Mouse (Mus musculus) 3T3-L1 (cell line): ENCODE measurements around the gene Rtl5.

Source experiments
- DNase-seq: peaks from one replicate; pipeline ENCODE4 v3.0.0-alpha.2; 2015; ENCODE audit warnings: low read depth, low spot score

Rtl5 gene

GRCm38 (mm10) chrX:102066134-102066533 is 5.0 kb downstream of the Rtl5 start:
- DNase-seq, result peak; percentile 81

GRCm38 (mm10) chrX:102065213-102065775 is 5.8 kb downstream of the Rtl5 start:
- no peak for DNase-seq

- no peak for DNase-seq
Measured at GRCm38 (mm10) chrX:102064062-102064461, 7.0 kb downstream of the Rtl5 start.

- peak; percentile 86 for DNase-seq
Measured at GRCm38 (mm10) chrX:102060891-102061290, 10.2 kb downstream of the Rtl5 start.

DNA sequence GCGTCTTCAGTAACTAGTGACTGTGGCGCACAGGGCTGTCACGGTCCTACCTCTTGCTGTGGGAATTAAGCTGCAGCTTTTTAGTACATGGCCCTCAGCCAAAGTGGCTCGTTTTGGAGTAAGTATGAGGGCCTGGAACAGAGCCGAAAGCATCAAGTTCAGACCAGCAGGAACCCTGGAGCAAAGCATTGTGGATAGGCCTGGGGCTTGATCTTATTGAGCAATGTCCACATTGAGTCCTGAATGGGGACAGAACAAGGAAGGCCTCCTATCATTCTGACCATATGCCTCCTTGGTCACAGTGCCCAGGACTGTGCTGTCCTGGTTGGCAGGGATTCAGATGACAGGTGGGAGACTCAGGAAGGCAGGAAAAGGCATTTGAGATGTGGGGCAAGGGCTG is 10.9 kb downstream of the Rtl5 start:
- peak; percentile 30 for DNase-seq

DNA sequence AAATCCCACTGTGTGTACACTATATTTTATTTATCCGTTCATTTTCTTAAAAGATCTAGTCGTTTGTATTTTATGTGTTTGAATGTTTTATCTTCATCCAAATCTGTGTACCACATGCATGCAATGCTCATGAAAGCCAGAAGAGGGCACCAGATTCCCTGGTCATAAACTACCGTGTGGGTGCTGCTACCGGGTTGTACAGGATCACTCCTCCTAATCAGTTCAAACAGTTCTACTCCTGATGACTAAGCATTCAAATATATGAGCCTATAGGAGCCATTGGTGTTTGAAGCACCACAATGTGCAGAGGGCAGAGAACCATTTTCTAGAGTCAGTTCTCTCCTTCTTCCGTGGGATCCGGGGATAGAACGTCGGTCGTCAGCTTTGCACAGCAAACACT is 11.7 kb downstream of the Rtl5 start:
- DNase-seq, result peak; percentile 57

DNA sequence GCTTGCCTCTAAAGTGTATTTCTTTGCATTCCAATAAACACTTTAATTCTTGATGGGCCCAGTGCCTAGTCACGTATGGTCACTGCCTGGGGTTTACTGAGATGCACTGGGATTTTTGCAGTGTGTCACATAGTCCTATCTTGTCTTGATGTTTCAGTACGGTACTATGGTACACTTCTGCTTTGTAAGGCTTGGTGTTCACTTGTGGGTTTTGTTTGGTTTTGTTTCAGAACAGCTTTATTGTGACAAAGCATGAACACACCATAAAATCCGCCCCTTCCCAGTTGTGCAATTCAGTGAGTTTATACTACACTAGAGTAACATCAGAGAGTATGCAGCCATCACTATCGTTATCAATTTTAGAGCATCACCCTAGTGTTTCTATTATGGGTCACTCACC is 17.1 kb downstream of the Rtl5 start:
- DNase-seq, result no peak

DNA sequence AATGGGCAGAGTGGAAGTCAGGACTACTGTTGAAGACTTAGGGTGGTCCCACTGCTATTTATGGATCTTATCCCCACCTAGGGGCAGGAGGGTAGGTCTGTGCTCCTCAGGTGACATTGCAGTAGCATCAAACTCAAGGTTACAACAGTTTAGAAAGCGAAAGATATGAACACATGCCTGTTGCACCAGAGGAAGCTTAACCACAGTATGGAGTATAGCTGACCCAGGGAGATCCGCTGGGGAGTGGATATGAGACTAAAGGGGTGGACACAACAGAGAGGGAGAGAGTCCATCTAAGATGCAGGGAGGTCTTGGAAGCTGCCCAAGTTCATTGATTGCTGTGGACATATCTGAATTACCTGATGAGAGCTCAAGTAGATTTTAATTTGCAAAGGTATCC is 17.7 kb downstream of the Rtl5 start:
- DNase-seq, result no peak

DNA sequence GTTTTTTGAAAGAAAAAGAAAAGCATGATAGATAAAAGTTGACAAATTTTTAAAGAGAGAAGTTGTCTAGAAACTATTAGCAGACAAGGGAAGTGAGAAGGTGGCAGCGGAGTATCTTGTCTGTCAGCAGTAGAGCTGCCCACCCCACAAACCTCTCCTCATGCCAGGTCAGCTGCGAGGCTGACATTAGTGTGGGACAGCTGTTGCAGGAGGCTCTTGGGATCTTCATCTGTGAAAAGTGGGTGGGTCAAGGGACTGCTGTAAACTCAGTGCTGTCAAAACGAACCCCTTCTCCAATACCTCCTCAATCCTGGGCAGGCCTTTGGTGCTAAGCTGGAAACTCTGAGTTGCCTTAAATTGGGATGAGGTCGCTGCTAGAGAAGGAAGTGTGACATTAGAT is 19.9 kb downstream of the Rtl5 start:
- DNase-seq, result no peak

- no peak for DNase-seq
Measured at GRCm38 (mm10) chrX:102050552-102050951, 20.6 kb downstream of the Rtl5 start.

- DNase-seq, result no peak
Measured at GRCm38 (mm10) chrX:102042386-102042785, 28.7 kb downstream of the Rtl5 start.

- no peak for DNase-seq
Measured at GRCm38 (mm10) chrX:102041562-102041961, 29.5 kb downstream of the Rtl5 start.

DNA sequence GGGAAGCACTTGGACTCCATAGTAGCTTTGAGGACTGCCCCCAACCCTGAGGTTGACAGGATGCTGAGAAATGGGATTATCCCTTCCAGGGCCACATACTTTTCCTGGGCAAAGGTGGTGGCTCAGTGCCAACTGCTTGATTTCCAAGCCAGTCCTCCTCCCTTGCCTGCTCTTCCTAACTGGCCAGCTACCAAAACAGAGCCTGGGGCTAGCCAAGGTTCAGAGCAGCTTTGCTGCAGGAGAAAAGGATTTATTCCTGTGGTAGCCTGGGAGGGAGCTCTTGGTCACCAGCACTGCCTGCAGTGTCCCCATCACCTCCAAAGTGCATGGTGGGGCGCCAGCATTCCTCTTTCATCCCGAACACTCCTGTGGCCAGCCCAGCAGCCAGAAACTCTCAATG is 33.6 kb downstream of the Rtl5 start:
- DNase-seq, result peak; percentile 58

- DNase-seq, result no peak
Measured at GRCm38 (mm10) chrX:102036866-102037361, 34.2 kb downstream of the Rtl5 start.

GRCm38 (mm10) chrX:102035671-102036070 is 35.4 kb downstream of the Rtl5 start:
- no peak for DNase-seq

DNA sequence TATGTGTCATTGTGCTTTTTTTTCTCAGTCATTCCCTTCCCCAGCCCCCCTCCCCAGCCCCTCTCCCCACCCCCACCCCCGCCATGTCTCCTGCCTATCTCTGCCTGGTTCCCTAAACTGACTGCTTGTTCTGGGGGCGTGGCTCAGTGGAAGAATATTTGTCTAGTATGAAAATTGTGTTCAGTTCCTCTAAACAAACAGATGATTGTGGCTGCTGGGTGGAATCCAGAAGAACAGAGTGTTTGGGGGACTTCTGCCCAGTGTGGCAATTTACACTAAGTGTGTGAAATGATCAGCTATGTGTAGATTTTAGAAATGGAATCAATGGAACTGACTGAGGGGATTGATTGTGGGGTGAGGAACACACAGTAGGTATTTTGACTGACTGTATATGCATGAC is 37.5 kb downstream of the Rtl5 start:
- no peak for DNase-seq

- DNase-seq, result no peak
Measured at GRCm38 (mm10) chrX:102032431-102032830, 38.7 kb downstream of the Rtl5 start.

- DNase-seq, result no peak
Measured at GRCm38 (mm10) chrX:102031851-102032250, 39.3 kb downstream of the Rtl5 start.

DNA sequence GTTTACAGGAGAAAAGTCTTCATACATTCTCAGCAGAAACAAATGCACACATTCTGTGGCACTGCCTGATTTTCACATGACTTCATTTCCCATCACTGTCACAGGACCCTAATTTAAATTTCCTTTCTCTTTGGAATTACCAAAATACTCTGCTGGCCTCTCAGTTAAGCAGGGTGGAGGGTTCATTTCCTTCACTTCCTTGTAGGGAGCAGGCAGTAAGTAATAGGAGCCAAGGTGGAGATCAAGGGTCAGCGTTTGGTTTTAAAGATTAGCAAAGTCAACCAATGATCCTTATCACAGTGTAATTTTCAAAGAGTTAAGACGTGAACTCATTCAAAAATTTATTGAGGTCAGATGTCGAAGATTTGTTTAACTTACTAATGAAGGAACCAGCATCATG is 46.1 kb downstream of the Rtl5 start:
- no peak for DNase-seq

DNA sequence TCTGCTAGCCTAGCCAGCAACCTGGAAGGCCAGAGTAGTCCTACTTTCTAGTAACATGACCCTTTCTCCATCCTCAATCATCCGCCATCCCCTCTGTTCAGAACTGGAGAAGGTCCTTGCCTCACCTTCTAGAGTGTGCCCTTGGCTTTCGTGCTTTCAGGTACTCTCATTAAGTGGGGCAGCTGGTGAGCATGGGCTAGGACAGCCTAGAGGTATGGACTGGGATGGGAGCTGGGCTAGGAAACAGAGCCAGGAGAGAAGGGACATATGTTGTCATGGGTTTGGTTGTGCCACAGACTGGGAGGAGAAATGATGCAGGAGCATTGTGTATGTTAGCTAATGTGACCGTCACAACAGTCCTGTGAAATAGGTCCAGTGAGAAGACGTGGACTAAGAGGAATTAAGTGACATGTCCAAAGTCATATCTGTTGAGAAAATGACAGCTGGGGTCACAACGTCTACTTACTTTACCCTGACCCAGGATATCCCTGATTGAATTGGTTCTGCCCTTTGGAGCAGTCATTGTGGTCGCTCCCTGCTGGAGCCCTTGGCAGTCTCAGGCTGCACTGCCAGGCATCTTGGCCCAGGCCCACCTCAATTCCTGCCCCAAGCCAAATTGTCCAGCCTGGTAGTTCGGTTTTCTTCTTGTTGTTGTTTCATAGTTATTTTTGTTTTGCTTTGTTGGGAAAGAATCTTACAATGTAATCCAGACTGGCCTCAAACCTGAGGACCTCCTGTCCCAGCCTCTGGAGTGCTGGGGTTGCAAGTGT is 51.4 kb downstream of the Rtl5 start:
- DNase-seq, result no peak

DNA sequence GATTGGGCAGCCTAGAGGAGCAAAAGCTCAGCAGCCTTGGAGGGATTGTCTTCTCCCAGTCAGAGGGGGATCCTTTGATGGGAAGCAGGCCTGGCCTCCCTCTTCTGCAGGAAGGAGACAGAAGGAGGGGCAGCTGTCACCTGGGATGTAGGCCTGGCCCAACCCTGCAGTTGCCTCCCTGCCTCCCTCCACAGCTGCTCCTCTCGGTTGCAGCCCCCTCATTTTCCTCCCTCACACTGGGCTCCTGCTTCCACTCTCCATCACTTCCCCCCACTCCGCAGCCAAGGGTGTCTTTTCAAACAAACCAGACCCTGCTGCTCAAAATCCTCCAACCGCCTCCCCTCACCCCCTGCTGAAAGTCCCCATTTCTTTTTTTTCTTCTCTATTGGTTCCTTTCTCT is 52.2 kb downstream of the Rtl5 start:
- no peak for DNase-seq

GRCm38 (mm10) chrX:102017213-102017923 is 53.7 kb downstream of the Rtl5 start:
- no peak for DNase-seq
